Mouse (Mus musculus) myocyte (in vitro differentiated cells): ENCODE measurements around the gene Armh1.

Experiments
- E2F4 ChIP-seq: IDR thresholded peaks from one replicate; pipeline ENCODE4 v1.6.1; 2011; ENCODE audit warnings: mild to moderate bottlenecking, control low read depth, moderate library complexity; ENCODE audit not compliant: insufficient read depth
- MAX ChIP-seq: IDR thresholded peaks from one replicate; pipeline ENCODE4 v1.6.1; 2011; ENCODE audit warnings: low read depth, mild to moderate bottlenecking, control low read depth
- POLR2A ChIP-seq: IDR thresholded peaks from one replicate; pipeline ENCODE4 v1.6.1; 2011; ENCODE audit warnings: low read depth, mild to moderate bottlenecking, control low read depth, moderate library complexity; ENCODE audit not compliant: insufficient read length
- TCF12 ChIP-seq: IDR thresholded peaks from one replicate; pipeline ENCODE4 v1.6.1; 2011; ENCODE audit warnings: mild to moderate bottlenecking, control low read depth; ENCODE audit not compliant: poor library complexity, insufficient read depth, severe bottlenecking
- USF1 ChIP-seq: IDR thresholded peaks from one replicate; pipeline ENCODE4 v1.6.1; 2011; ENCODE audit warnings: low read depth, mild to moderate bottlenecking, control low read depth, moderate library complexity

- TF ChIP-seq E2F4 (no peak), POLR2A (no peak), USF1 (no peak), TCF12 (no peak), MAX (no peak)
These were observed 41.5 kb downstream of the Armh1 start for GRCm38 (mm10) chr4:117210147-117211074.
